Mouse (Mus musculus) CH12.LX (cell line): Measurements from ENCODE around the gene Prim2.

Source experiments
- BHLHE40 ChIP-seq: IDR thresholded peaks from 2 replicates; pipeline ENCODE4 v1.6.1; 2011; ENCODE audit warnings: mild to moderate bottlenecking, low read depth, low read length, improper control_type of control experiment
- CHD1 ChIP-seq: IDR thresholded peaks from 2 replicates; pipeline ENCODE4 v1.6.1; 2012; ENCODE audit warnings: low read depth, low read length, improper control_type of control experiment, inconsistent platforms
- CTCF ChIP-seq, 2 experiments: IDR thresholded peaks in 1 of 2; conservative IDR thresholded peaks in 1 of 2; 2 replicates each; pipeline ENCODE4 v1.5.1; 2011 to 2012; ENCODE audit warnings: low read depth in 2 of 2, low read length in 2 of 2, improper control_type of control experiment in 1 of 2, inconsistent platforms in 1 of 2, mild to moderate bottlenecking in 1 of 2, moderate library complexity in 1 of 2
- MAX ChIP-seq: IDR thresholded peaks from 2 replicates; pipeline ENCODE4 v1.6.1; 2011; ENCODE audit warnings: low read length, improper control_type of control experiment
- MAZ ChIP-seq: IDR thresholded peaks from 2 replicates; pipeline ENCODE4 v1.6.1; 2012; ENCODE audit warnings: low read depth, mild to moderate bottlenecking, inconsistent platforms, low read length, improper control_type of control experiment, moderate library complexity
- POLR2A ChIP-seq: IDR thresholded peaks from 2 replicates; pipeline ENCODE4 v1.6.1; 2011; ENCODE audit warnings: low read depth, mild to moderate bottlenecking, improper control_type of control experiment, low read length
- POLR2AphosphoS2 ChIP-seq: IDR thresholded peaks from 2 replicates; pipeline ENCODE4 v1.6.1; 2011; ENCODE audit warnings: low read depth, low read length, improper control_type of control experiment
- RCOR1 ChIP-seq: conservative IDR thresholded peaks from 2 replicates; pipeline ENCODE4 v1.6.1; 2012; ENCODE audit warnings: low read depth, mild to moderate bottlenecking, inconsistent platforms, low read length, improper control_type of control experiment
- SIN3A ChIP-seq: IDR thresholded peaks from 2 replicates; pipeline ENCODE4 v1.6.1; 2012; ENCODE audit warnings: low read length, improper control_type of control experiment, inconsistent platforms
- USF1 ChIP-seq: IDR thresholded peaks from 2 replicates; pipeline ENCODE4 v1.6.1; 2014; ENCODE audit warnings: low read depth, mild to moderate bottlenecking, inconsistent platforms, low read length, improper control_type of control experiment
- ZKSCAN1 ChIP-seq: IDR thresholded peaks from 2 replicates; pipeline ENCODE4 v1.6.1; 2012; ENCODE audit warnings: low read depth, inconsistent platforms, low read length, improper control_type of control experiment, borderline replicate concordance
- ZNF384 ChIP-seq: IDR thresholded peaks from 2 replicates; pipeline ENCODE4 v1.6.1; 2012; ENCODE audit warnings: low read depth, low read length, improper control_type of control experiment, inconsistent platforms

DNA sequence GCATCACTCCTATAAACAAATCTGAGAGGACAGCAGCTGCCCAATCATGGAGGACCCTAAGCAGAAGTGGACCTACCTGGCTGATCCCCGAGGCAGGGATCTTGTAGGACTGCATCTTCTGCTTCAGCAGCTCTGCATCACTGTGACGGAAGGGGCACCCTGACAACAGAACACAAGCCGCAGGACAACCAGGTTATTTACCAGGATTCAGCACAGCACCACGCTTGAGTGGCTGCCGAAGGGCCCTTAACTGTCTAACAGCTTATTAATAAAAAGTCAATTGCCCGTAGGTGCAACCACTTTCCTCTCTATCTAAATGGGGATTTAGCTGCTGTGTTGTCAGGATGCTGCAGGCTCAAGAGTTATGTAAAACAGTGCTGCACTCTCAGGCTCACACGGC, 189.2 kb downstream of the Prim2 start:
- no peak for TF ChIP-seq RCOR1
- TF ChIP-seq MAZ = no peak
- no peak for TF ChIP-seq POLR2A
- no peak for TF ChIP-seq MAX
- TF ChIP-seq POLR2AphosphoS2 = no peak
- no peak for TF ChIP-seq SIN3A
- TF ChIP-seq CHD1 = no peak
- no peak for TF ChIP-seq BHLHE40
- no peak for TF ChIP-seq USF1
- no peak for TF ChIP-seq CTCF (conservative IDR thresholded peaks at IDR 0.05 in 1 of 2, IDR thresholded peaks at IDR 0.05 in 1 of 2; ENCODE audit: low read depth in 2 of 2, low read length in 2 of 2)
- no peak for TF ChIP-seq ZNF384
- TF ChIP-seq ZKSCAN1 = no peak
